Mouse (Mus musculus): ENCODE measurements around the gene Pcif1. TPM values are rescaled to one million over a fixed set of nuclear protein-coding genes. Genes with fewer than 3 reads are reported as not detected.
"Not testable (repeated sequence)": the region's sequence is repeated elsewhere in the genome, so short reads cannot be mapped to it uniquely, and the experiment has no call there.

Pcif1 gene
- polyA plus RNA-seq, 1 experiment from 2014 or later = 69.6 TPM

GRCm38 (mm10) chr2:164862179-164862861 is 16.8 kb upstream of the Pcif1 start:
- WGBS = 26% methylated on average over 9 of the region's 9 CpGs
- no peak overlapping the region; the same call in 1 of the 2 replicates for H3K9ac ChIP-seq (ENCODE audit: low read length)
- H3K4me3 ChIP-seq (replicated peaks; ENCODE audit: low read length) = no peak overlapping the region
- peak; percentile 80 for ATAC-seq (ENCODE audit: insufficient read depth, low FRiP score)
- no peak overlapping the region for H3K4me2 ChIP-seq (ENCODE audit: low read depth, low read length)
- peaks cover 25% of the 10 kb centered on the region for H3K4me1 ChIP-seq (ENCODE audit: control insufficient read depth, insufficient read depth, low read length)
- no peaks in the 10 kb centered on the region for H3K36me3 ChIP-seq (ENCODE audit: control insufficient read depth, insufficient read depth, low read length)
- no peaks in the 10 kb centered on the region for H3K27me3 ChIP-seq (ENCODE audit: control insufficient read depth, insufficient read depth, low read length)
- H3K27ac ChIP-seq (ENCODE audit: low read length) = peak overlapping the region; percentile 81
- H3K9me3 ChIP-seq (replicated peaks; ENCODE audit: control insufficient read depth, low read length) = no peaks in the 10 kb centered on the region

- 96% methylated on average over 7 of the region's 9 CpGs for WGBS
- not testable (repeated sequence) for H3K4me3 ChIP-seq (replicated peaks; ENCODE audit: low read length); ATAC-seq (ENCODE audit: insufficient read depth, low FRiP score)
Measured at GRCm38 (mm10) chr2:164863411-164863810, 15.7 kb upstream of the Pcif1 start.

GRCm38 (mm10) chr2:164864593-164864992 is 14.5 kb upstream of the Pcif1 start:
- no peaks in the 10 kb centered on the region for H3K36me3 ChIP-seq (ENCODE audit: control insufficient read depth, insufficient read depth, low read length)
- no peak for ATAC-seq (ENCODE audit: insufficient read depth, low FRiP score)
- H3K27ac ChIP-seq (ENCODE audit: low read length) = no peak overlapping the region
- H3K4me3 ChIP-seq (replicated peaks; ENCODE audit: low read length) = no peak overlapping the region
- peaks cover 6% of the 10 kb centered on the region for H3K9me3 ChIP-seq (replicated peaks; ENCODE audit: control insufficient read depth, low read length)
- no peak overlapping the region for H3K4me2 ChIP-seq (ENCODE audit: low read depth, low read length)
- 58% methylated on average over 4 of the region's 4 CpGs for WGBS
- H3K9ac ChIP-seq (ENCODE audit: low read length) = no peak overlapping the region
- H3K27me3 ChIP-seq (ENCODE audit: control insufficient read depth, insufficient read depth, low read length) = no peaks in the 10 kb centered on the region
- H3K4me1 ChIP-seq (ENCODE audit: control insufficient read depth, insufficient read depth, low read length) = peaks cover 19% of the 10 kb centered on the region

More at GRCm38 (mm10) chr2:164863411-164863810, 15.7 kb upstream of the Pcif1 start:
- not testable (repeated sequence) for H3K27ac ChIP-seq (ENCODE audit: low read length); H3K9ac ChIP-seq (ENCODE audit: low read length); H3K36me3 ChIP-seq (ENCODE audit: control insufficient read depth, insufficient read depth, low read length); H3K27me3 ChIP-seq (ENCODE audit: control insufficient read depth, insufficient read depth, low read length); H3K4me2 ChIP-seq (ENCODE audit: low read depth, low read length); H3K9me3 ChIP-seq (replicated peaks; ENCODE audit: control insufficient read depth, low read length)
- H3K4me1 ChIP-seq (ENCODE audit: control insufficient read depth, insufficient read depth, low read length) = peaks cover 25% of the 10 kb centered on the region

- H3K9me3 ChIP-seq (replicated peaks; ENCODE audit: control insufficient read depth, low read length) = peaks cover 6% of the 10 kb centered on the region
- 23% methylated on average over 16 of the region's 16 CpGs for WGBS
- H3K4me3 ChIP-seq (replicated peaks; ENCODE audit: low read length) = no peak overlapping the region
- peak; percentile 65 for ATAC-seq (ENCODE audit: insufficient read depth, low FRiP score)
- no peak overlapping the region for H3K4me2 ChIP-seq (ENCODE audit: low read depth, low read length)
- H3K36me3 ChIP-seq (ENCODE audit: control insufficient read depth, insufficient read depth, low read length) = no peaks in the 10 kb centered on the region
- no peaks in the 10 kb centered on the region for H3K27me3 ChIP-seq (ENCODE audit: control insufficient read depth, insufficient read depth, low read length)
- H3K27ac ChIP-seq (ENCODE audit: low read length) = peak overlapping the region; percentile 58
- peaks cover 9% of the 10 kb centered on the region for H3K4me1 ChIP-seq (ENCODE audit: control insufficient read depth, insufficient read depth, low read length)
- H3K9ac ChIP-seq (ENCODE audit: low read length) = no peak overlapping the region
Measured at GRCm38 (mm10) chr2:164866741-164867551, 12.2 kb upstream of the Pcif1 start.

- H3K27me3 ChIP-seq (ENCODE audit: control insufficient read depth, insufficient read depth, low read length) = no peaks in the 10 kb centered on the region
- H3K4me1 ChIP-seq (ENCODE audit: control insufficient read depth, insufficient read depth, low read length) = peaks cover 7% of the 10 kb centered on the region; the same call in 1 of the 2 replicates
- 92% methylated on average over 7 of the region's 7 CpGs for WGBS
- H3K9ac ChIP-seq (ENCODE audit: low read length) = no peak overlapping the region
- H3K4me2 ChIP-seq (ENCODE audit: low read depth, low read length) = no peak overlapping the region
- H3K4me3 ChIP-seq (replicated peaks; ENCODE audit: low read length) = no peak overlapping the region
- H3K9me3 ChIP-seq (replicated peaks; ENCODE audit: control insufficient read depth, low read length) = peaks cover 6% of the 10 kb centered on the region
- no peaks in the 10 kb centered on the region for H3K36me3 ChIP-seq (ENCODE audit: control insufficient read depth, insufficient read depth, low read length)
- no peak for ATAC-seq (ENCODE audit: insufficient read depth, low FRiP score)
- peak overlapping the region; percentile 58 for H3K27ac ChIP-seq (ENCODE audit: low read length)
Measured at GRCm38 (mm10) chr2:164867566-164867965, 11.5 kb upstream of the Pcif1 start.

- ATAC-seq (ENCODE audit: insufficient read depth, low FRiP score) = no peak
- no peak overlapping the region for H3K4me2 ChIP-seq (ENCODE audit: low read depth, low read length)
- WGBS = 59% methylated on average over 7 of the region's 7 CpGs
- no peaks in the 10 kb centered on the region for H3K27me3 ChIP-seq (ENCODE audit: control insufficient read depth, insufficient read depth, low read length)
- no peak overlapping the region for H3K27ac ChIP-seq (ENCODE audit: low read length)
- H3K9me3 ChIP-seq (replicated peaks; ENCODE audit: control insufficient read depth, low read length) = peaks cover 6% of the 10 kb centered on the region
- H3K9ac ChIP-seq (ENCODE audit: low read length) = no peak overlapping the region
- H3K36me3 ChIP-seq (ENCODE audit: control insufficient read depth, insufficient read depth, low read length) = no peaks in the 10 kb centered on the region
- H3K4me1 ChIP-seq (ENCODE audit: control insufficient read depth, insufficient read depth, low read length) = peaks cover 4% of the 10 kb centered on the region; the same call in 1 of the 2 replicates
- no peak overlapping the region for H3K4me3 ChIP-seq (replicated peaks; ENCODE audit: low read length)
Measured at GRCm38 (mm10) chr2:164868491-164868890, 10.6 kb upstream of the Pcif1 start.

- 52% methylated on average over 6 of the region's 6 CpGs for WGBS
- H3K4me3 ChIP-seq (replicated peaks; ENCODE audit: low read length) = no peak overlapping the region
- H3K27me3 ChIP-seq (ENCODE audit: control insufficient read depth, insufficient read depth, low read length) = no peaks in the 10 kb centered on the region
- no peak overlapping the region for H3K9ac ChIP-seq (ENCODE audit: low read length)
- H3K4me2 ChIP-seq (ENCODE audit: low read depth, low read length) = no peak overlapping the region
- no peaks in the 10 kb centered on the region for H3K36me3 ChIP-seq (ENCODE audit: control insufficient read depth, insufficient read depth, low read length)
- no peak for ATAC-seq (ENCODE audit: insufficient read depth, low FRiP score)
- H3K27ac ChIP-seq (ENCODE audit: low read length) = no peak overlapping the region
- peaks cover 6% of the 10 kb centered on the region for H3K9me3 ChIP-seq (replicated peaks; ENCODE audit: control insufficient read depth, low read length)
- peaks cover 19% of the 10 kb centered on the region for H3K4me1 ChIP-seq (ENCODE audit: control insufficient read depth, insufficient read depth, low read length)
Measured at GRCm38 (mm10) chr2:164871602-164872303, 7.4 kb upstream of the Pcif1 start.

- Histone ChIP-seq H3K4me1 (ENCODE audit: control insufficient read depth, insufficient read depth, low read length) (peaks cover 22% of the 10 kb centered on the region), H3K27ac (ENCODE audit: low read length) (peak overlapping the region; percentile 83), H3K9me3 (replicated peaks; ENCODE audit: control insufficient read depth, low read length) (no peaks in the 10 kb centered on the region), H3K36me3 (ENCODE audit: control insufficient read depth, insufficient read depth, low read length) (no peaks in the 10 kb centered on the region), H3K4me2 (ENCODE audit: low read depth, low read length) (no peak overlapping the region), H3K4me3 (replicated peaks; ENCODE audit: low read length) (no peak overlapping the region), H3K27me3 (ENCODE audit: control insufficient read depth, insufficient read depth, low read length) (no peaks in the 10 kb centered on the region), H3K9ac (ENCODE audit: low read length) (no peak overlapping the region)
- 41% methylated on average over 3 of the region's 3 CpGs for WGBS
- ATAC-seq (ENCODE audit: insufficient read depth, low FRiP score) = no peak
Measured at GRCm38 (mm10) chr2:164873621-164874020, 5.5 kb upstream of the Pcif1 start.

Measured in stomach, embryonic 16.5 days (tissue).